Mouse (Mus musculus) intestine, embryonic 16.5 days (tissue): ENCODE measurements around the gene Trim30a. TPM values are rescaled to one million over a fixed set of nuclear protein-coding genes. Genes with fewer than 3 reads are reported as not detected.

Experiments
- ATAC-seq: fragments of 200-750 bp; cut with Nextera tagmentation; 2 replicates; pipeline ENCODE4 v1.8.0; 2017; ENCODE audit warnings: moderate TSS enrichment, moderate library complexity
- H3K27ac ChIP-seq: fragments of 300-500 bp; sonication (generic); 2 replicates; pipeline ENCODE4 v1.5.1; 2014; ENCODE audit warnings: mild to moderate bottlenecking, low read length
- H3K27me3 ChIP-seq: fragments of 300-500 bp; sonication (generic); replicated peaks from 2 replicates; pipeline ENCODE4 v1.6.1; 2014; ENCODE audit warnings: low read length, control low read depth, mixed read lengths; ENCODE audit not compliant: control insufficient read depth, insufficient read depth
- H3K36me3 ChIP-seq: fragments of 300-500 bp; sonication (generic); 2 replicates; pipeline ENCODE4 v1.6.1; 2014; ENCODE audit warnings: low read length, control low read depth; ENCODE audit not compliant: control insufficient read depth, insufficient read depth
- H3K4me1 ChIP-seq: fragments of 300-500 bp; sonication (generic); 2 replicates; pipeline ENCODE4 v1.6.1; 2014; ENCODE audit warnings: low read length, control low read depth, mixed read lengths; ENCODE audit not compliant: control insufficient read depth, insufficient read depth
- H3K4me2 ChIP-seq: fragments of 300-500 bp; sonication (generic); 2 replicates; pipeline ENCODE4 v1.6.1; 2014; ENCODE audit warnings: low read depth, low read length, control low read depth
- H3K4me3 ChIP-seq: fragments of 300-500 bp; sonication (generic); 2 replicates; pipeline ENCODE4 v1.5.1; 2014; ENCODE audit warnings: mild to moderate bottlenecking, low read length
- H3K9ac ChIP-seq: fragments of 300-500 bp; sonication (generic); 2 replicates; pipeline ENCODE4 v1.6.1; 2014; ENCODE audit warnings: low read depth, low read length
- H3K9me3 ChIP-seq: fragments of 300-500 bp; sonication (generic); 2 replicates; pipeline ENCODE4 v1.6.1; 2016; ENCODE audit warnings: low read length, control low read depth; ENCODE audit not compliant: control insufficient read depth
- WGBS: fragments of 180-500 bp; shearing (Covaris S2); extraction: QIAGEN DNeasy Blood & Tissue Kit; methylation state at CpG from one replicate; pipeline ENCODE4 v1.1.7; 2014; 5-methylcytosine and 5-hydroxymethylcytosine counted together
- polyA plus RNA-seq: library from polyadenylated mRNA; unstranded; fragments of >200 nt; fragmentation: Nextera tagmentation; extraction: Ambion mirVana; gene quantifications from 2 replicates; pipeline ENCODE4 v1.2.1, GENCODE M21; 2015

The Trim30a gene
- polyA plus RNA-seq, 1 experiment from 2014 or later, result 1.2 TPM

DNA sequence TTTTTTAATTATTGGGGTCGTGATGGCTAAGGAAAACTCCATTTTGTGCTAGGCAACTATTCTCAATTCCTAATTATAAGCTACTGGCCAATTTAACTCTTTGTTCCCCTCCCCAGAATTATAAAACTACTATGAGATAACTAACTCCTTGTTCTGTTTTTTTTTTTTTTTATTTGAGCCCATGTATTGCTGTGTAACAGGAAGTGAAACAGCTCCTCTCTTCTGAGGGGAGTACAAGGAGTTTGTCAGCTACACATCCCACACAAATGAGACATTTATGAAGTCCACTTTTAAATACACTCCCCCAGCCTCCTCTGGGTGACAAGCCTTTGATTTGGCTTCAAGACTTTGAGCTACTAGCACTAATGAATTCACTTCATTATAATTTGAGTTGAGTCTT is 66.5 kb downstream of the Trim30a start:
- Histone ChIP-seq H3K27me3 (no peaks in the 10 kb centered on the region), H3K27ac (no peak overlapping the region), H3K9ac (no peak overlapping the region), H3K9me3 (no peaks in the 10 kb centered on the region), H3K4me3 (no peak overlapping the region), H3K4me2 (no peak overlapping the region), H3K36me3 (no peaks in the 10 kb centered on the region), H3K4me1 (no peaks in the 10 kb centered on the region)
- WGBS, result 69% methylated on average over 1 of the region's 1 CpGs
- ATAC-seq, result no peak

GRCm38 (mm10) chr7:104369736-104370414 is 95.1 kb downstream of the Trim30a start, which contains the start of gene Trim30b:
Gene Trim30b (minus strand): TSS chr7:104369884.
- no peaks in the 10 kb centered on the region for H3K36me3 ChIP-seq
- no peak within 1 kb of the TSS for H3K4me3 ChIP-seq
- H3K27ac ChIP-seq, result no peak within 1 kb of the TSS
- no peak within 1 kb of the TSS for H3K4me2 ChIP-seq
- ATAC-seq, result no peak
- H3K9ac ChIP-seq, result no peak within 1 kb of the TSS
- H3K9me3 ChIP-seq, result no peaks in the 10 kb centered on the region
- no peaks in the 10 kb centered on the region for H3K27me3 ChIP-seq
- H3K4me1 ChIP-seq, result no peaks in the 10 kb centered on the region
- 64% methylated on average over 1 of the region's 1 CpGs for WGBS

GRCm38 (mm10) chr7:104366339-104366738 is 98.7 kb downstream of the Trim30a start:
- H3K36me3 ChIP-seq, result no peaks in the 10 kb centered on the region
- H3K9ac ChIP-seq, result no peak overlapping the region
- no peak overlapping the region for H3K4me3 ChIP-seq
- no peaks in the 10 kb centered on the region for H3K9me3 ChIP-seq
- ATAC-seq, result no peak
- H3K4me2 ChIP-seq, result no peak overlapping the region
- no peaks in the 10 kb centered on the region for H3K4me1 ChIP-seq
- no peak overlapping the region for H3K27ac ChIP-seq
- no peaks in the 10 kb centered on the region for H3K27me3 ChIP-seq

Other genes starting within 250 kb of the Trim30a start
- 0.78 and 1.2 TPM in 2 replicates for gene Trim6, start 246.4 kb downstream of the Trim30a start, polyA plus RNA-seq
- gene Trim34a, start 220.7 kb downstream of the Trim30a start, polyA plus RNA-seq, result 2.0 and 2.6 TPM in 2 replicates
- gene Trim5, start 177.1 kb downstream of the Trim30a start, polyA plus RNA-seq, result 0.33 and 0.47 TPM in 2 replicates
- 5.1 and 6.3 TPM in 2 replicates for gene Trim12a, start 149.7 kb downstream of the Trim30a start, polyA plus RNA-seq
- gene Trim34b, start 135.7 kb downstream of the Trim30a start, polyA plus RNA-seq, result 0.13 TPM in 1 of 2 replicates, not detected in the other
- gene Trim12c, start 111.8 kb downstream of the Trim30a start, polyA plus RNA-seq, result 1.9 and 2.5 TPM in 2 replicates
- 0.06 and 0.20 TPM in 2 replicates for gene Trim30b, start 95.3 kb downstream of the Trim30a start, polyA plus RNA-seq
- 0.31 and 0.34 TPM in 2 replicates for gene Trim30c, start 64.4 kb downstream of the Trim30a start, polyA plus RNA-seq
- gene Trim30d, start 42.7 kb upstream of the Trim30a start, polyA plus RNA-seq, result 0.88 and 0.93 TPM in 2 replicates
- gene Olfr651, start 84.9 kb upstream of the Trim30a start, polyA plus RNA-seq, result not detected in 2 replicates
- not detected in 2 replicates for gene Olfr652, start 95.7 kb upstream of the Trim30a start, polyA plus RNA-seq
- not detected in 2 replicates for gene Olfr653, start 112.1 kb upstream of the Trim30a start, polyA plus RNA-seq
- gene Olfr654, start 121.8 kb upstream of the Trim30a start, polyA plus RNA-seq, result not detected in 2 replicates
- not detected in 2 replicates for gene Olfr655, start 136.6 kb upstream of the Trim30a start, polyA plus RNA-seq
- not detected in 2 replicates for gene Olfr656, start 148.8 kb upstream of the Trim30a start, polyA plus RNA-seq
- not detected in 2 replicates for gene Olfr657, start 159.6 kb upstream of the Trim30a start, polyA plus RNA-seq
- not detected in 2 replicates for gene Olfr658, start 182.1 kb upstream of the Trim30a start, polyA plus RNA-seq
- gene Olfr659, start 201.6 kb upstream of the Trim30a start, polyA plus RNA-seq, result not detected in 2 replicates
- gene Olfr661, start 221.3 kb upstream of the Trim30a start, polyA plus RNA-seq, result not detected in 2 replicates